14 mouse cellular contexts compared by ENCODE assay signal in genomic region chr4:116063855-116064254, GRCm38 (mm10).
"Had no signal": no experiment of that assay in that cellular context is flagged by ENCODE, and none has a peak within 500 bp of the region (broad histone marks: within the 10 kb centered on the region; RNA-seq: fewer than 3 reads in every experiment).

No protein-coding gene starts in this region.

- H3K9ac ChIP-seq: neural tube, embryonic 15.5 days had no signal

- H3K27me3 ChIP-seq: neural tube, embryonic 15.5 days had no signal

- H3K4me3 ChIP-seq: layer of hippocampus, adult 2 months; limb, embryonic 10.5 days; midbrain, embryonic 10.5 days; myocyte; neural tube, embryonic 15.5 days had no signal

- ATAC-seq: inflammation-experienced regulatory T-cells, adult 6 months; intestine, postnatal 0 days had no signal

- DNase-seq: kidney, postnatal 10 days; kidney, postnatal 4 days; lung, adult 18-20 months; midbrain, embryonic 14.5 days; thymus, adult 18-20 months; thymus, postnatal 25 days had no signal

- H3K27ac ChIP-seq: layer of hippocampus, adult 2 months; limb, embryonic 10.5 days; midbrain, embryonic 10.5 days; neural tube, embryonic 15.5 days; stomach, postnatal 0 days had no signal

- H3K4me2 ChIP-seq: neural tube, embryonic 15.5 days had no signal

- H3K9me3 ChIP-seq: limb, embryonic 10.5 days; midbrain, embryonic 10.5 days; neural tube, embryonic 15.5 days had no signal

- H3K4me1 ChIP-seq: limb, embryonic 10.5 days; neural tube, embryonic 15.5 days had no signal
